Mouse (Mus musculus): ENCODE data around the gene Dcdc2a. TPM values are rescaled to one million over a fixed set of nuclear protein-coding genes. Genes with fewer than 3 reads are reported as not detected.

Gene Dcdc2a
- total RNA-seq, 2 experiments from 2014 or later = 0.14 TPM; not detected in 1

Other genes starting within 250 kb of the Dcdc2a start
- 100 to 1,000 TPM; 282 to 297 TPM for gene Acot13, start 224.5 kb upstream of the Dcdc2a start, total RNA-seq (2021)
- gene Tdp2, start 224.3 kb upstream of the Dcdc2a start, total RNA-seq (2021) = 10 to 100 TPM; 17.8 to 18.0 TPM
- not detected for gene D130043K22Rik, start 210.9 kb upstream of the Dcdc2a start, total RNA-seq (2021)
- 10 to 100 TPM; 16.4 to 18.9 TPM for gene Aldh5a1, start 118.3 kb upstream of the Dcdc2a start, total RNA-seq (2021)
- 1 to 10 TPM in 1 of 2 experiments, under 1 TPM in 1; 0.93 to 1.4 TPM for gene Gpld1, start 112.9 kb upstream of the Dcdc2a start, total RNA-seq (2021)
- 10 to 100 TPM; 46.7 to 60.0 TPM for gene Mrs2, start 35.6 kb upstream of the Dcdc2a start, total RNA-seq (2021)
- gene Nrsn1, start 214.5 kb downstream of the Dcdc2a start, total RNA-seq (2021) = not detected